In genomic region chr16:87031836-87032235, GRCm38 (mm10) we compare ENCODE assay signal across 29 mouse cellular contexts.
"Had no signal": no experiment of that assay in that cellular context is flagged by ENCODE, and none has a peak within 500 bp of the region (broad histone marks: within the 10 kb centered on the region; RNA-seq: fewer than 3 reads in every experiment).

No protein-coding gene starts in this region.

- H3K4me3 ChIP-seq: embryonic facial prominence, embryonic 12.5 days; embryonic facial prominence, embryonic 13.5 days; erythroblast, embryonic 14.5 days; forebrain, embryonic 10.5 days; forebrain, embryonic 12.5 days; forebrain, embryonic 13.5 days; forebrain, embryonic 15.5 days; gastrocnemius, adult 2 months; heart, adult 2 months; heart, embryonic 10.5 days had no signal

- H3K4me2 ChIP-seq: embryonic facial prominence, embryonic 12.5 days; embryonic facial prominence, embryonic 13.5 days; forebrain, embryonic 12.5 days; forebrain, embryonic 13.5 days; forebrain, embryonic 15.5 days; heart, embryonic 11.5 days had no signal

- ATAC-seq: forebrain, embryonic 13.5 days; forebrain, embryonic 14.5 days; forebrain, embryonic 15.5 days; forebrain, embryonic 16.5 days; forebrain, postnatal 0 days had no signal

- H3K36me3 ChIP-seq: embryonic facial prominence, embryonic 12.5 days; embryonic facial prominence, embryonic 13.5 days; forebrain, embryonic 10.5 days; forebrain, embryonic 12.5 days; forebrain, embryonic 15.5 days; heart, embryonic 10.5 days had no signal

- DNase-seq: cerebellum, adult 2 months; cerebellum, adult 8-10 months; cerebellum, adult 9-10 months; cerebellum, adult 9-11 months; cerebellum, postnatal 10 days; cerebellum, postnatal 14 days; cerebellum, postnatal 25 days; cerebellum, postnatal 36 days; embryo, embryonic 11 days; forebrain, postnatal 0 days; gastrocnemius, adult 2 months; gastrocnemius, postnatal 10 days; gastrocnemius, postnatal 14 days; gastrocnemius, postnatal 25 days; gastrocnemius, postnatal 36 days; heart, adult 11 months; heart, adult 18-20 months; heart, adult 2 months had no signal

- H3K9me3 ChIP-seq: embryonic facial prominence, embryonic 12.5 days; embryonic facial prominence, embryonic 13.5 days; forebrain, embryonic 10.5 days; forebrain, embryonic 12.5 days; forebrain, embryonic 13.5 days; forebrain, embryonic 15.5 days; heart, embryonic 10.5 days had no signal

- H3K9ac ChIP-seq: embryonic facial prominence, embryonic 12.5 days; embryonic facial prominence, embryonic 13.5 days; forebrain, embryonic 12.5 days; forebrain, embryonic 13.5 days; forebrain, embryonic 15.5 days; forebrain, postnatal 0 days had no signal

- H3K4me1 ChIP-seq: forebrain, embryonic 10.5 days; forebrain, embryonic 12.5 days; forebrain, embryonic 13.5 days; forebrain, embryonic 15.5 days; heart, embryonic 10.5 days had no signal

- H3K27ac ChIP-seq: embryonic facial prominence, embryonic 12.5 days; embryonic facial prominence, embryonic 13.5 days; forebrain, embryonic 10.5 days; forebrain, embryonic 12.5 days; forebrain, embryonic 13.5 days; forebrain, embryonic 15.5 days; gastrocnemius, adult 2 months; heart, adult 2 months; heart, embryonic 10.5 days had no signal

- H3K27me3 ChIP-seq: embryonic facial prominence, embryonic 12.5 days; embryonic facial prominence, embryonic 13.5 days; forebrain, embryonic 12.5 days; forebrain, embryonic 13.5 days; forebrain, embryonic 15.5 days had no signal
